Comparison of ENCODE assay signal across 25 mouse cellular contexts in genomic region chr7:69812301-69812700, GRCm38 (mm10).
"Had no signal": no experiment of that assay in that cellular context is flagged by ENCODE, and none has a peak within 500 bp of the region (broad histone marks: within the 10 kb centered on the region; RNA-seq: fewer than 3 reads in every experiment).

No protein-coding gene starts in this region.

- H3K27me3 ChIP-seq: heart, embryonic 12.5 days; hindbrain, embryonic 12.5 days; intestine, embryonic 15.5 days; limb, embryonic 12.5 days had no signal

- ATAC-seq: hindbrain, embryonic 16.5 days; inflammation-experienced regulatory T-cells, adult 6 months; intestine, embryonic 15.5 days; intestine, postnatal 0 days had no signal

- H3K36me3 ChIP-seq: heart, embryonic 10.5 days; heart, embryonic 12.5 days; hindbrain, embryonic 10.5 days; hindbrain, embryonic 12.5 days; intestine, embryonic 15.5 days; limb, embryonic 10.5 days; limb, embryonic 12.5 days had no signal

- H3K9me3 ChIP-seq: heart, embryonic 10.5 days; heart, embryonic 12.5 days; hindbrain, embryonic 10.5 days; hindbrain, embryonic 12.5 days; intestine, embryonic 15.5 days; limb, embryonic 10.5 days; limb, embryonic 12.5 days had no signal

- H3K27ac ChIP-seq: gastrocnemius, adult 2 months; heart, embryonic 10.5 days; hindbrain, embryonic 10.5 days; hindbrain, embryonic 12.5 days; hindbrain, embryonic 14.5 days; intestine, embryonic 15.5 days; layer of hippocampus, adult 2 months; left cerebral cortex, adult 2 months; limb, embryonic 10.5 days; limb, embryonic 12.5 days had no signal

- H3K4me1 ChIP-seq: hindbrain, embryonic 12.5 days; intestine, embryonic 15.5 days had no signal

- H3K4me3 ChIP-seq: gastrocnemius, adult 2 months; heart, embryonic 10.5 days; heart, embryonic 12.5 days; hindbrain, embryonic 10.5 days; hindbrain, embryonic 12.5 days; intestine, embryonic 15.5 days; layer of hippocampus, adult 2 months; left cerebral cortex, adult 2 months; limb, embryonic 10.5 days; limb, embryonic 12.5 days had no signal

- H3K4me2 ChIP-seq: heart, embryonic 12.5 days; hindbrain, embryonic 12.5 days; hindbrain, embryonic 14.5 days; intestine, embryonic 15.5 days; limb, embryonic 12.5 days; liver, embryonic 11.5 days had no signal

- DNase-seq: gastrocnemius, adult 2 months; gastrocnemius, postnatal 10 days; gastrocnemius, postnatal 25 days; heart, postnatal 10 days; heart, postnatal 4 days; kidney, adult 18-20 months; kidney, adult 8-10 months; kidney, postnatal 10 days; kidney, postnatal 25 days; kidney, postnatal 4 days; liver had no signal

- H3K9ac ChIP-seq: heart, embryonic 12.5 days; hindbrain, embryonic 12.5 days; hindbrain, embryonic 14.5 days; intestine, embryonic 15.5 days; limb, embryonic 12.5 days had no signal
